Mouse (Mus musculus) liver, embryonic 11.5 days (tissue): ENCODE results near the gene Uchl1. TPM values are rescaled to one million over a fixed set of nuclear protein-coding genes. Genes with fewer than 3 reads are reported as not detected.

ENCODE experiments used
- ATAC-seq: fragments of 200-750 bp; cut with Nextera tagmentation; replicated peaks from 2 replicates; pipeline ENCODE4 v1.8.0; 2017; ENCODE audit warnings: moderate number of reproducible peaks, mild to moderate bottlenecking, moderate TSS enrichment, moderate library complexity; ENCODE audit not compliant: low FRiP score
- DNase-seq: peaks from one replicate; pipeline ENCODE4 v3.0.0-alpha.2; 2017; ENCODE audit warnings: low spot score
- H3K27ac ChIP-seq: fragments of 300-500 bp; sonication (generic); 2 replicates; pipeline ENCODE4 v1.5.1; 2014; ENCODE audit warnings: mild to moderate bottlenecking, low read depth, low read length, control low read depth
- H3K27me3 ChIP-seq: fragments of 300-500 bp; sonication (generic); replicated peaks from 2 replicates; pipeline ENCODE4 v1.6.1; 2014; ENCODE audit warnings: low read length, mixed read lengths; ENCODE audit not compliant: control insufficient read depth, insufficient read depth
- H3K36me3 ChIP-seq: fragments of 300-500 bp; sonication (generic); 2 replicates; pipeline ENCODE4 v1.6.1; 2014; ENCODE audit warnings: mild to moderate bottlenecking, low read length, moderate library complexity, mixed read lengths; ENCODE audit not compliant: control insufficient read depth, insufficient read depth
- H3K4me1 ChIP-seq: fragments of 300-500 bp; sonication (generic); replicated peaks from 2 replicates; pipeline ENCODE4 v1.6.1; 2014; ENCODE audit warnings: low read length, mixed read lengths; ENCODE audit not compliant: control insufficient read depth, insufficient read depth
- H3K4me2 ChIP-seq: fragments of 300-500 bp; sonication (generic); 2 replicates; pipeline ENCODE4 v1.6.1; 2014; ENCODE audit warnings: mild to moderate bottlenecking, control low read depth, moderate library complexity
- H3K4me3 ChIP-seq: fragments of 300-500 bp; sonication (generic); 2 replicates; pipeline ENCODE4 v1.5.1; 2014; ENCODE audit warnings: low read depth, low read length, control low read depth
- H3K9ac ChIP-seq: fragments of 300-500 bp; sonication (generic); 2 replicates; pipeline ENCODE4 v1.6.1; 2014; ENCODE audit warnings: low read depth, low read length, control low read depth
- H3K9me3 ChIP-seq: fragments of 300-500 bp; sonication (generic); 2 replicates; pipeline ENCODE4 v1.6.1; 2016; ENCODE audit warnings: low read length, inconsistent platforms, mixed read lengths; ENCODE audit not compliant: control insufficient read depth
- WGBS: fragments of 180-500 bp; shearing (Covaris S2); extraction: QIAGEN DNeasy Blood & Tissue Kit; methylation state at CpG from one replicate; pipeline ENCODE4 v1.1.7; 2014; 5-methylcytosine and 5-hydroxymethylcytosine counted together
- polyA plus RNA-seq: library from polyadenylated mRNA; unstranded; fragments of >200 nt; fragmentation: Nextera tagmentation; extraction: Ambion mirVana; gene quantifications from 2 replicates; pipeline ENCODE4 v1.2.1, GENCODE M21; 2014

The Uchl1 gene
- polyA plus RNA-seq, 1 experiment from 2014 or later, result 14.0 TPM

DNA sequence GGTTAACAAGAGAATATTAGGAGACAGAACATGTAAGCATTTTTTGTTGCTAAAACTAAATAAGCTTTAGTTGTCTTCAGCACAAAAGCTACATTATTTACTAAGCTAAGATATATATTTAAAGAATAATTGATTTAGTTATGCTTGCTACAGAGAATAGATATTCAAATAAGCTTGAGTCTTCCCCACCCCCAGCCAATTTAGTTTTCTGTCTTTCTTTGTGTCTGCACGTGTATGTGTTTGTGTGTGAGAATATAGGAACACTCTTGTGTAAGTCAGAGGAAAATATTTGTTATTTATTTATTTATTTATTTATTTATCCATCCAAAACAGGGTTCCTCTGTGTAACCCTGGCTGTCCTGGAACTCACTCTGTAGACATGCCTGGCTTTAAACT lies 55.4 kb downstream of the Uchl1 start:
- Histone ChIP-seq H3K4me3 (no peak overlapping the region), H3K4me2 (no peak overlapping the region), H3K9ac (no peak overlapping the region), H3K27ac (no peak overlapping the region), H3K36me3 (no peaks in the 10 kb centered on the region), H3K9me3 (no peaks in the 10 kb centered on the region), H3K27me3 (no peaks in the 10 kb centered on the region), H3K4me1 (no peaks in the 10 kb centered on the region)
- DNase-seq (no peak), ATAC-seq (no peak)
- 69% methylated on average over 1 of the region's 1 CpGs for WGBS

DNA sequence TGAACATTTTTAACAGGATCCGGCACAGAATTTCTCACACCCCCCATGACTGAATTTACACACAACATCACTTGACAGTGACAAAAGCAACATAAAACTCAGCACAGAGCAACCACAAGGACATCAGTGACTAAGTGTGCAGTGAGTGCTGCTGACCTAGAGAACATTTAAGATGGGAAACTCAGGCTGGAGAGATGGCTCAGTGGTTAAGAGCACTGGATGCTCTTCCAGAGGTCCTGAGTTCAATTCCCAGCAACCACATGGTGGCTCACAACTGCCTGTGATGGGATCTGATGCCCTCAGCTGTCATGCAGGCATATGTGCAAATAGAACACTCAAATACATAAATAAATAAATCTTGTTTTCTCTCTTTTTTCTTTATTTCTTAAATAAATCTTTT lies 57.7 kb downstream of the Uchl1 start:
- ATAC-seq (no peak), DNase-seq (no peak)
- Histone ChIP-seq H3K9ac (no peak overlapping the region), H3K4me2 (no peak overlapping the region), H3K27me3 (no peaks in the 10 kb centered on the region), H3K4me3 (no peak overlapping the region), H3K9me3 (no peaks in the 10 kb centered on the region), H3K4me1 (no peaks in the 10 kb centered on the region), H3K27ac (no peak overlapping the region), H3K36me3 (no peaks in the 10 kb centered on the region)
- WGBS, result 97% methylated on average over 1 of the region's 1 CpGs

Other genes with a start within 250 kb of the Uchl1 start
- gene Apbb2, start 57.3 kb upstream of the Uchl1 start, polyA plus RNA-seq, result 11.7 and 14.2 TPM in 2 replicates
- gene Limch1, start 69.7 kb downstream of the Uchl1 start, polyA plus RNA-seq, result 11.6 and 13.4 TPM in 2 replicates